Mouse (Mus musculus) myocyte (in vitro differentiated cells): ENCODE results near the gene Sox5.

Experiments
- E2F4 ChIP-seq: IDR thresholded peaks from one replicate; pipeline ENCODE4 v1.6.1; 2011; ENCODE audit warnings: mild to moderate bottlenecking, control low read depth, moderate library complexity; ENCODE audit not compliant: insufficient read depth
- MYOD1 ChIP-seq, 3 experiments: IDR thresholded peaks; one replicate each; pipeline ENCODE4 v1.6.1; 2011; ENCODE audit warnings: control low read depth in 2 of 3, low read depth in 2 of 3, mild to moderate bottlenecking in 2 of 3, moderate library complexity in 1 of 3; ENCODE audit not compliant: insufficient read length in 2 of 3, control insufficient read depth in 1 of 3
- MYOG ChIP-seq, 3 experiments: IDR thresholded peaks; one replicate each; pipeline ENCODE4 v1.6.1; 2011; ENCODE audit warnings: control low read depth in 2 of 3, low read depth in 2 of 3, mild to moderate bottlenecking in 2 of 3; ENCODE audit not compliant: insufficient read length in 2 of 3, control insufficient read depth in 1 of 3, insufficient read depth in 1 of 3
- POLR2A ChIP-seq: IDR thresholded peaks from one replicate; pipeline ENCODE4 v1.6.1; 2011; ENCODE audit warnings: low read depth, mild to moderate bottlenecking, control low read depth, moderate library complexity; ENCODE audit not compliant: insufficient read length
- USF1 ChIP-seq: IDR thresholded peaks from one replicate; pipeline ENCODE4 v1.6.1; 2011; ENCODE audit warnings: low read depth, mild to moderate bottlenecking, control low read depth, moderate library complexity

DNA sequence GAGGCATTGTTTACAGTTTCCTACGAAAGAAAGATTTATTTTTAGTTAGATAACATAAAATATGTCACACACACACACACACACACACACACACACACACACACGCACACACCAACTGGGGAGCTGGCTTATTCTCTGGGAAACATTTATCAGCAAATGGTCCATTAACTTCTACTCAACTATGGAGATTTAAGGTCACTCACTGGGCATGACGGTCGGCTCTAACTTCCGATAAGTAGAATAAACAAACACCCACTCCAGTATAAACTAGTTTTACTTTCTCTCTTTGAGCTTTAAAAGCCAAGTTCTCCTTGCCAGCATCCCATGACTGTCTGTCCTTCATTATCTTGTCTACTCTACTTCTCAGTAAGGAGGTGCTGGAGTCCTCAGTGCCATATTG is 33.8 kb upstream of the Sox5 start:
- no peak for TF ChIP-seq USF1
- TF ChIP-seq POLR2A: no peak
- TF ChIP-seq MYOG (IDR thresholded peaks at IDR 0.05; ENCODE audit: control insufficient read depth in 1 of 3, insufficient read depth in 1 of 3, insufficient read length in 2 of 3, low read depth in 2 of 3): no peak
- no peak for TF ChIP-seq MYOD1 (IDR thresholded peaks at IDR 0.05; ENCODE audit: control insufficient read depth in 1 of 3, insufficient read length in 2 of 3, low read depth in 2 of 3)
- TF ChIP-seq E2F4: no peak
